Mouse (Mus musculus): ENCODE measurements around the gene Daam2. TPM values are rescaled to one million over a fixed set of nuclear protein-coding genes. Genes with fewer than 3 reads are reported as not detected.

Daam2 gene
- total RNA-seq, 1 experiment, result 0.13 TPM

- H3K9ac ChIP-seq (ENCODE audit: insufficient read depth, low read depth, low read length, poor library complexity, severe bottlenecking), result no peak overlapping the region
- in situ Hi-C loops (cut with MboI; ENCODE audit: low sequenced_read_pairs in 2 of 2, unreplicated experiment in 2 of 2), result no loop called here
- DNase-seq (ENCODE audit: low read depth, low spot score), result no peak
- no peaks in the 10 kb centered on the region for H3K9me3 ChIP-seq (ENCODE audit: control insufficient read depth, insufficient read depth, low read depth, low read length)
- H3K4me3 ChIP-seq (ENCODE audit: insufficient read depth in 1 of 2, low read depth in 1 of 2, low read length in 2 of 2, poor library complexity in 1 of 2, severe bottlenecking in 1 of 2), result no peak overlapping the region
- TF ChIP-seq ZNF384 (IDR thresholded peaks at IDR 0.05; ENCODE audit: low read depth, low read length) (no peak), CHD2 (IDR thresholded peaks at IDR 0.05; ENCODE audit: low read depth, low read length) (no peak), HCFC1 (IDR thresholded peaks at IDR 0.05; ENCODE audit: borderline replicate concordance, insufficient read depth, low read length) (no peak), MAFK (IDR thresholded peaks at IDR 0.05; ENCODE audit: insufficient read depth, low read depth, low read length) (no peak)
- no peak overlapping the region for H3K27ac ChIP-seq (ENCODE audit: insufficient read depth, low read depth, low read length, poor library complexity, severe bottlenecking)
- no peaks in the 10 kb centered on the region for H3K4me1 ChIP-seq (ENCODE audit: control insufficient read depth in 2 of 2, insufficient read depth in 2 of 2, low read length in 2 of 2, poor library complexity in 1 of 2)
- no peaks in the 10 kb centered on the region for H3K36me3 ChIP-seq (ENCODE audit: control insufficient read depth, insufficient read depth, low read length, poor library complexity, severe bottlenecking)
Observed at GRCm38 (mm10) chr17:49562701-49563415, 1.3 kb downstream of the Daam2 start.

- Histone ChIP-seq H3K27ac (ENCODE audit: insufficient read depth, low read depth, low read length, poor library complexity, severe bottlenecking) (no peak overlapping the region), H3K36me3 (ENCODE audit: control insufficient read depth, insufficient read depth, low read length, poor library complexity, severe bottlenecking) (no peaks in the 10 kb centered on the region), H3K4me1 (ENCODE audit: control insufficient read depth in 2 of 2, insufficient read depth in 2 of 2, low read length in 2 of 2, poor library complexity in 1 of 2) (no peaks in the 10 kb centered on the region), H3K4me3 (ENCODE audit: insufficient read depth in 1 of 2, low read depth in 1 of 2, low read length in 2 of 2, poor library complexity in 1 of 2, severe bottlenecking in 1 of 2) (no peak overlapping the region), H3K9ac (ENCODE audit: insufficient read depth, low read depth, low read length, poor library complexity, severe bottlenecking) (no peak overlapping the region), H3K9me3 (ENCODE audit: control insufficient read depth, insufficient read depth, low read depth, low read length) (no peaks in the 10 kb centered on the region)
- DNase-seq (ENCODE audit: low read depth, low spot score), result no peak
- in situ Hi-C loops (cut with MboI; ENCODE audit: low sequenced_read_pairs in 2 of 2, unreplicated experiment in 2 of 2), result no loop called here
- TF ChIP-seq HCFC1 (IDR thresholded peaks at IDR 0.05; ENCODE audit: borderline replicate concordance, insufficient read depth, low read length), result no peak
Observed at GRCm38 (mm10) chr17:49561985-49562384, 2.2 kb downstream of the Daam2 start.

GRCm38 (mm10) chr17:49559786-49560289 is 4.3 kb downstream of the Daam2 start:
- H3K9me3 ChIP-seq (ENCODE audit: control insufficient read depth, insufficient read depth, low read depth, low read length), result no peaks in the 10 kb centered on the region
- no peaks in the 10 kb centered on the region for H3K4me1 ChIP-seq (ENCODE audit: control insufficient read depth in 2 of 2, insufficient read depth in 2 of 2, low read length in 2 of 2, poor library complexity in 1 of 2)
- TF ChIP-seq ZC3H11A (IDR thresholded peaks at IDR 0.05; ENCODE audit: borderline replicate concordance, low read depth, low read length) (no peak), ZNF384 (IDR thresholded peaks at IDR 0.05; ENCODE audit: low read depth, low read length) (no peak), MAFK (IDR thresholded peaks at IDR 0.05; ENCODE audit: insufficient read depth, low read depth, low read length) (no peak), CHD2 (IDR thresholded peaks at IDR 0.05; ENCODE audit: low read depth, low read length) (no peak), HCFC1 (IDR thresholded peaks at IDR 0.05; ENCODE audit: borderline replicate concordance, insufficient read depth, low read length) (no peak)
- no peaks in the 10 kb centered on the region for H3K36me3 ChIP-seq (ENCODE audit: control insufficient read depth, insufficient read depth, low read length, poor library complexity, severe bottlenecking)
- in situ Hi-C loops (cut with MboI; ENCODE audit: low sequenced_read_pairs in 2 of 2, unreplicated experiment in 2 of 2), result no loop called here
- no peak for DNase-seq (ENCODE audit: low read depth, low spot score)
- H3K9ac ChIP-seq (ENCODE audit: insufficient read depth, low read depth, low read length, poor library complexity, severe bottlenecking), result no peak overlapping the region
- no peak overlapping the region for H3K27ac ChIP-seq (ENCODE audit: insufficient read depth, low read depth, low read length, poor library complexity, severe bottlenecking)
- H3K4me3 ChIP-seq (ENCODE audit: insufficient read depth in 1 of 2, low read depth in 1 of 2, low read length in 2 of 2, poor library complexity in 1 of 2, severe bottlenecking in 1 of 2), result no peak overlapping the region

DNA sequence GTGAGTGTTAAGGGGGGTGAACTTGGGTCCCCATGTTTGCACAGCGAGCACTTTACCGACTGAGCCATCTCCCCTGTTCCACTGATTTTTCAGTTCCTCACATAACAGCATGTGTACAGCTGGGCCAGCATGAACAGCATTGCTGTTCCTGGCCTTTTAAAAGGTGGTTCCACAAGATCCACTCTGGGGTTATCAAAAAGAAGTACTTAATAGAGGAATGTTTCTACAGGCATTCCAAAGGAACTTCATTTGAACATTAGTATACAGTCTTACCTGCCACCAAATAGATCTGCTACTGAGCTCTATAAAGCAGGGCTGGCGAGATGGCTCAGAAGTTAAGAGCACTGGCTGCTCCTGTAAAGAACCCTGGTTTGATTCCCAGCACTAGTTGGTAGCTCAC is 8.0 kb downstream of the Daam2 start:
- H3K4me1 ChIP-seq (ENCODE audit: control insufficient read depth in 2 of 2, insufficient read depth in 2 of 2, low read length in 2 of 2, poor library complexity in 1 of 2), result no peaks in the 10 kb centered on the region
- H3K4me3 ChIP-seq (ENCODE audit: insufficient read depth in 1 of 2, low read depth in 1 of 2, low read length in 2 of 2, poor library complexity in 1 of 2, severe bottlenecking in 1 of 2), result no peak overlapping the region
- in situ Hi-C loops (cut with MboI; ENCODE audit: low sequenced_read_pairs in 2 of 2, unreplicated experiment in 2 of 2), result no loop called here
- no peak overlapping the region for H3K9ac ChIP-seq (ENCODE audit: insufficient read depth, low read depth, low read length, poor library complexity, severe bottlenecking)
- H3K9me3 ChIP-seq (ENCODE audit: control insufficient read depth, insufficient read depth, low read depth, low read length), result no peaks in the 10 kb centered on the region
- no peak for TF ChIP-seq MAFK (IDR thresholded peaks at IDR 0.05; ENCODE audit: insufficient read depth, low read depth, low read length)
- no peak for TF ChIP-seq ZNF384 (IDR thresholded peaks at IDR 0.05; ENCODE audit: low read depth, low read length)
- TF ChIP-seq CHD2 (IDR thresholded peaks at IDR 0.05; ENCODE audit: low read depth, low read length), result no peak
- TF ChIP-seq HCFC1 (IDR thresholded peaks at IDR 0.05; ENCODE audit: borderline replicate concordance, insufficient read depth, low read length), result no peak
- TF ChIP-seq ZC3H11A (IDR thresholded peaks at IDR 0.05; ENCODE audit: borderline replicate concordance, low read depth, low read length), result no peak
- no peaks in the 10 kb centered on the region for H3K36me3 ChIP-seq (ENCODE audit: control insufficient read depth, insufficient read depth, low read length, poor library complexity, severe bottlenecking)
- DNase-seq (ENCODE audit: low read depth, low spot score), result no peak
- no peak overlapping the region for H3K27ac ChIP-seq (ENCODE audit: insufficient read depth, low read depth, low read length, poor library complexity, severe bottlenecking)

DNA sequence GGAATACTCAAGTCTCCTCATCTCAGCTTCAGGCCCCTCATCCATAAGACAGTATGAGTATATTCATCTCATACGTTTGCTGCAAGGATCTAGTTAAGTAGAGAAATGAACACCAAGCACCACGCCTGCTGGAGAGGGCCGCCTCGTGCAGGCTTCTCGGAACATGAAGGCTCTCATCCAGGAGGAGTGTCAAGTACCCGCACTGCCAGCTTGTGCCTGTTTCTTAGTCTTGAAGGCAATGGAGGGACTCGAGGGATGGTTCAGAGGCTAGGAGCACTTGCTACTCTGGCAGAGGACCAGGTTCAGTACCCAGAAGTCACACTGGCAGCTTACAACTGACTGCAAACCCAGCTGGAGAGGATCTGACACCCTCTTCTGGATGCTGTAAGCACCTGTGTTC is 12.2 kb downstream of the Daam2 start:
- TF ChIP-seq CHD2 (IDR thresholded peaks at IDR 0.05; ENCODE audit: low read depth, low read length) (no peak), MAFK (IDR thresholded peaks at IDR 0.05; ENCODE audit: insufficient read depth, low read depth, low read length) (no peak), ZNF384 (IDR thresholded peaks at IDR 0.05; ENCODE audit: low read depth, low read length) (no peak), HCFC1 (IDR thresholded peaks at IDR 0.05; ENCODE audit: borderline replicate concordance, insufficient read depth, low read length) (no peak), ZC3H11A (IDR thresholded peaks at IDR 0.05; ENCODE audit: borderline replicate concordance, low read depth, low read length) (no peak)
- no peak overlapping the region for H3K9ac ChIP-seq (ENCODE audit: insufficient read depth, low read depth, low read length, poor library complexity, severe bottlenecking)
- no peaks in the 10 kb centered on the region for H3K36me3 ChIP-seq (ENCODE audit: control insufficient read depth, insufficient read depth, low read length, poor library complexity, severe bottlenecking)
- DNase-seq (ENCODE audit: low read depth, low spot score), result no peak
- no peaks in the 10 kb centered on the region for H3K4me1 ChIP-seq (ENCODE audit: control insufficient read depth in 2 of 2, insufficient read depth in 2 of 2, low read length in 2 of 2, poor library complexity in 1 of 2)
- no peak overlapping the region for H3K4me3 ChIP-seq (ENCODE audit: insufficient read depth in 1 of 2, low read depth in 1 of 2, low read length in 2 of 2, poor library complexity in 1 of 2, severe bottlenecking in 1 of 2)
- no peaks in the 10 kb centered on the region for H3K9me3 ChIP-seq (ENCODE audit: control insufficient read depth, insufficient read depth, low read depth, low read length)
- in situ Hi-C loops (cut with MboI; ENCODE audit: low sequenced_read_pairs in 2 of 2, unreplicated experiment in 2 of 2), result no loop called here
- H3K27ac ChIP-seq (ENCODE audit: insufficient read depth, low read depth, low read length, poor library complexity, severe bottlenecking), result no peak overlapping the region
